Mouse (Mus musculus) lung, postnatal 36 days (tissue): Measurements from ENCODE around the gene Tmed10.

Experiments used
- DNase-seq: peaks from one replicate; pipeline ENCODE4 v3.0.0; 2022; ENCODE audit warnings: mixed read lengths

Tmed10 gene

DNA sequence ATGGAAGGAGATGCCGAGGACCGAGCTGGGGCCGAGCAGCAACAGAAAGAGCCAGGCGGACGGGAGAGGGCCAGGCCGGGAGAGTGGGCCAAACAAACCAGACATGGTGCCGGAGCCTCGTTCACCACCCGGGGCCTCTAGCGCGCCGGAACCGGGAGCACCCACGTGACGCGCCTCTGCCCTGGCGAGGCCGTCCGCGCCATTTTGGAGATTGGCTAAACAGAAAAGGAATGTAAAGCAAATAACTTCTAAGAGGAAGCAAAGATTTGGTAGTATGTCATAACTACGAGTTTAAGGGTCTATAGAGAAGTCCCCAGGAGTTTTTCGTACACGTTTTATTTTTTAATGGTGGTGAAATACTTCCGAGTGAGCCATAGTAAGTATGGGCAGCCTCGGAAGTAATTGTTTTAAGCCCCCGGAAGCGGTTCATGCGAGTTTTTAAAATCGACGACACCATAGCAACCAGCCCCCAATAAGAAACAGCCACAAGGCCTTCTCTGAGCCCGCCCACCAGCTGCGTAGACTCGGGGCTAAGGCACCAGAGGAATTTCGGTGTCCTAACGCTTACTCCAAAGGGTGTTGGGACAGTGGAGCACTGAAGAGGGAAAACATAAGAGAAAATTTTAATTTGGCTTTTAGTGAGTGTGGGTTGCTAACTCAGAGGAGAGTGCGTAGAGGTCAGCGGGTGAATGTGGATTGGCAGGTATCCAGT, at the start of gene Tmed10:
Gene Tmed10, minus strand, starts transcription at position 287 of the 712 bp plus-strand sequence.
- DNase-seq: peak; percentile 97

DNA sequence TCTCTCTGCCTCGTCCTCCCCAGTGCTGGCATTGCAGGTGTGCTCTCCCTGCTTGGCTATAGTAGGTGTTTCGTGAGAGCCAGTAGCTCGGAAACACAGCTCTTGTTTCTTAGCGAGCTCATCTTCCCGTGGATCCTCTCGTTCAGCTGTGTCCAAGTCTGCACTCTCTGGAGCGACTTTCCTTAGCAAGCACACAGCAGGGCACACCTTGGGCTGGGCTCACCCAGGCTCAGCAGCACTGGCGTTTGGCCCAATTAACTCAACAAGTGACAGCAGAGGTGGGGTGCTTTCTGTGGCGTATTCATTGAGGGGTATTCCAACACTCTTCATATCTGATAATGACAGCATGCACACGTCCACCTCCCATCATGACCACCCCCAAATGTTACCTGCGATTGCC, 48.6 kb upstream of the Tmed10 start:
- DNase-seq: no peak

DNA sequence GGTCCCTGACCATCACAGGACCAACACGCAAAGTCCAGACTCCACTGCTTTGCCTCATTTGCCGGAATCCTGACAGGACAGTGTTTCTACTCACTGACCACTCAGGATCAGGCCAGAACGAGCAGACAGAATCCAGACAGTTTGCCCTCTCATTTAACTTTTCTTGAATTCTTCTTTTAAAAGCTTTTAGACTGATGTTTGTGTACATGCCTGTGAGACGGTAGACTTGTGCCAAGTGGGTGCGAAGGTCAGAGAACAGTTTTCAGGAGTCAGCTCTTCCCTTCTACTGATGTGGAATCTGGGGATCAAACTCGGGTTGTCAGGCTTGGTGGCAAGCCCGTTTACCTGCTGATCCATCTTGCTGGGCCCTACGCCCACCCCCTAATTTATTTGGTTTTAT, 47.9 kb upstream of the Tmed10 start:
- no peak for DNase-seq

DNA sequence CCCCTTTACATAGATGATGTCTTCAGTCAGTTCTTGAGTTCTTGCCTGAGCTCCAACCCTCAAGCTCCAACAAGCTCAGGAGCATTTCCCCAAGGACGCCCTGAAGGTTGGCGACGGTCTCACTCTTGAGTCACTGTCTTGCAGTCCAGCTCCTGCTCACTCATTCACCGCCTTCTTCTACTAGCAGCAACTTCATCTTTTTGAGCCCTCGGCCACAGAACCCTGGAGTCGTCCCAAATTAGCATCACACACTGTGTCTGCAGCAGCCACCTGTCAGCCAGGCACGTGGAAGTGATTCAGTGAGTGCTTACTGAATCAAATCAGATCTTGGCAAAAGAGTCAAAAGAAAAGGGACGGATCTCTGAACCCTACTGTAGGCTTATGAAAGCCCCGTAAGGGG, 46.3 kb upstream of the Tmed10 start:
- DNase-seq: no peak

DNA sequence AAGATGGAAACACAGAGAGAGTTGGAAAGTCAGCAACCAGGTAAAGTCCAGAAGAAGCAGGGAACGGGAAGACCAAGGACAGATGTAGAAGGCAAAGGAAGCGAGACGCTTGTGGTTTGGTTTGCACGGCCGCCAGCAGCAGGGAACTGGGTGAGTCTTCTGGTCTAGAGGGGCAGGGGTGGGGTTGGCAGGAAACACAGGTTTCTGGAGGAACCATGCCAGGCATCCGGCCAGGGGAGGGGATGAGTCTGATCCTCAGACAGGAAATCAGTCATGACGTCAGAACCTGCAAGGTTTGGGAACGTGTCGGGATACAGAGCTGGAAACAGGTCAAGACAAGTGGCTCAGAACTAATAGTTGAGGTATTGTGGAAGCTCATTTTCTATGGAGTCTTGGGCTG, 43.2 kb upstream of the Tmed10 start:
- DNase-seq: peak; percentile 81

DNA sequence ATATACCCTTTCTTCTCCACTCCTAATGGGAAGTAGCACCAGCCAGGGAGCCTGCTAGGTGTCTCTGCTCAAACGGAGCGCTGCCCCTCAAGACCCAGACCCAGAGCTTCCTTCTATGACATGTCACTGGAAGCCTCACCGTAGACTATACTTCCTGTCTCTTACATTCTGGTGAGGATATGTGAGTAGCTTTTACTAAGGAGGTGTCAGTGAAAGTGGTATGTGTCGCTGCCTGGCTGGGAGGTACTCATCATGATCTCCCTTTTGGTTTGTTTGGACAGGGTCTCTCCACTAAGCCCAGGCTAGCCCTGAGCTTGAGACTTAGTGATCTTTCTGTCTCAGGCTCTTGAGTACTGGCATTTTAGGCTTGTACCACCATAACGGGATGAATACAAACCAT, 41.7 kb upstream of the Tmed10 start:
- no peak for DNase-seq

DNA sequence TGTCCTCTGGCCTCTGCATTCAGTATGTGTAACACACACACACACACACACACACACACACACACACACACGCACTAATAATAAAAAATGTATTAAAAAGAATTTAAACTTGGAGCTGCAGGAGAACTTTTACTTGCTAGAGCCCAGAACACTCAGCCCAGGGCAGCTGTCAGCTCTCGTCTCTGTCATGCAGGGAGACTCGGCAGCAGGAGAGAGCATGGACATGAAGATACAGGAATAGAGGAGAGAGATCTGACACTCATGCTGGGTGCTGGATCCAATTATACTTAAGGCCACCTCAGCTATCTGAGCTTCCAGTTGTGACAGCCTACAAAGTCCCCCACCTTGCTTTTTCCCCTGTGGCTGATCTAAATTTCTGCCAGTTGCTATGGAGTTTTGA, 41.2 kb upstream of the Tmed10 start:
- no peak for DNase-seq

DNA sequence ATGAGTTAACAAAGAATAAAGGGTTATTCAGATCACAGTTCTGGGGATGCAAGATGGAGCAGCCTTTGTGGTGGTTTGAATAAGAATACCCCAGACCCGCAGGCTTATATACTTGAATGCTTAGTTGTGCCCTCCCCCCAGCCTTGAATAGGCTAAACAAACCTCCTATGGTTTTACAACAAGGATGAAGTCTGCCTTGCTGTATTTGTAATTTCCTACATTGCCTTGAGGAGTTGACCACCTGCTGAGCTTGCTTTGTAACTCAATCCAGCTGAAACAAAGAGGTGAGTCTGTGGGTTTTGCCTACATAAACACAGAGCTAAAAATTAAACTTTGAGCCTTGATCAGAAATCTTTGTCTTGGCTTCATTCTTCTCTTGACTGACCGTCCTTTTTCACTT, 36.5 kb upstream of the Tmed10 start:
- DNase-seq: no peak

DNA sequence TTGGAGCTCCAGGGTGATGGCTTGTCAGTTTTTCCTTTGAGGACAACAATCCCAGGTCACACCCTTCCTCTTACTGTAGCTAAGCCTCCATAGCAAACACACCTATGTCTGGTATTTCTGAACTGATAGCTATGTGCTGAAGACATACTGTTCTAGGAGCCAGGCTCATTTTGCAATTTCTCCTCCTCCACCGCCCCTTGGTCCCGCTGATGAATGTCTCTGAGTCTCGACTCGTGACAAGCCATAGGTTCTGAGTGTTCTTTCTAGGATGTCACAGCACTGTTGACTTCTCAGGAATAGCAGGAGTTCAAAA, 23.3 kb upstream of the Tmed10 start:
- peak; percentile 81 for DNase-seq

DNA sequence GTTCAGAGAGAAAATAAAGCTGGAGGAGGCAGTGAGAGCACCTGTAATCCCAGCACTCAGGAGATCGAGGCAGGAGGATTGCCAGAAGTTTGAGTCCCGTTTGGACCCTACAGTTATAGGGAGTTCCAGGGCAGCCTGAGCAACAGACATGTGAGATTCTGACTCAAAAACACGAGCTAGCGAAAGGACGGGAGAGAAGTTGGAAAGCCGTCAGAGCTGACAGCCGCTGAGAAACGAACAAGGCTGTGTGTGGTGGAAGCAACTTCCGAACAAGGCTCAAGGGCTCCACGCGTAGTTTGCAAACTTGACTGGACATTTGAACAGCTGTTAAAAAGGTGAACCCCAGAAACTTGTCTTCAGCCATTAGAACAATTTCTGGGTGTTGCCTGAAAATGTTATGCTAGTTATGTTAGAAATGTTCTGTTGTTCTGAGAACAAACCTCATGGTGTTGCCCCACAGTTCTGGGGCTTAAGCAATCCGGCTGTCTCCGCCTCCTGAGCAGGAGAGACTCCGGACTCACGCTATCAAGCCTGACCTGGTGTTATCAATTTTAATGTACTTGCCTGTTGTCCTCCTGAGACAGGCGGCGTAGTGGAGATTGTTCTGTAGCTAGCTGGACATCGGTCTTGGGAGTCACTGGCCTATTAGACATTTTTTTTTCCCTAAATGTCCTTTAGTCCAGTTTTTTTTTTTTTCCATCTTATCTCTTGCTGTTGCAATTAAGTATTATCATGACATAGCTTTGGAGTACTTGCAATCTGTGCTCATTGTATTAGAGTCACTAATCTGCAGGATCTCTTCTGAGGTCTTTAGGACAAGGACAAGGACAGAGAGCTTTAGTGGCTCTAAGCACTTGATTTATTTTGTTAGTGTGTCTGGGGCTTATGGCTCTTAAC, 22.7 kb upstream of the Tmed10 start:
- peak; percentile 89 for DNase-seq

DNA sequence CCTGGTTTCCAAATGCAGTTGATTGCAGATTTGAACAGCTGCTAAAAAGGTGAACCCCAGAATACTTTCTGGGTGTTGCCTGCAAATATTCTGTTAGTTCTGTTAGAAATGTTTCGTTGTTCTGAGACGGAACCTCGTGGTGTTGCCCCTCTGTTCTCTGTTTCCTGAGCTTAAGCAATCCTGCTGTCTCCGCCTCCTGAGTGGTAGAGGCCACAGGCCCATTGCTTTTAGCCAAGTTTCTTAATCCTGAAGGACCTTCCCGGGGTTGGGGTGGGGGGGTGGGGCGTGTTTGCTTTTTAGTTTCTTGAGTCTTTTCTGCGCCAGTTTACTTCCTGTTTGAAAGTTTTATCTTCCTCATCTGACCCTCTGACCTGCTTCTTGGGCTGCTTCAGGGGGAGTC, 19.3 kb upstream of the Tmed10 start:
- DNase-seq: peak; percentile 83

DNA sequence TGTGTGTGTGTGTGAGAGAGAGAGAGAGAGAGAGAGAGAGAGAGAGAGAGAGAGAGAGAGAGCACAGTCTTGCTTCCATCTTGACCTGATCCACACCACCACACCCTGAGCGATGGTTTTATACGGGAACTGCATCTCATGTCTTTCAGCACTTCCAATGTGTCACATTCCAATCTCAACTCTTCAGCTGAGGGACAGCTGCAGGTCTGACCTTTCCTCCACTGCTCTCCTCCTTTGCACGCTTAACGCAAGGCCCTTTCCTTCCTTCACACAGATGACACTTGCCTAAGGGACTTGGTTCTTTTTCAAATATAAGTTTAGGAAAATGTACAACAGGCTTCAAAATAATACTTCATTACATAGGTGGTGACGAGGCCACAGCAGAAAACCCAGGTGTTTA, 18.9 kb upstream of the Tmed10 start:
- DNase-seq: no peak

DNA sequence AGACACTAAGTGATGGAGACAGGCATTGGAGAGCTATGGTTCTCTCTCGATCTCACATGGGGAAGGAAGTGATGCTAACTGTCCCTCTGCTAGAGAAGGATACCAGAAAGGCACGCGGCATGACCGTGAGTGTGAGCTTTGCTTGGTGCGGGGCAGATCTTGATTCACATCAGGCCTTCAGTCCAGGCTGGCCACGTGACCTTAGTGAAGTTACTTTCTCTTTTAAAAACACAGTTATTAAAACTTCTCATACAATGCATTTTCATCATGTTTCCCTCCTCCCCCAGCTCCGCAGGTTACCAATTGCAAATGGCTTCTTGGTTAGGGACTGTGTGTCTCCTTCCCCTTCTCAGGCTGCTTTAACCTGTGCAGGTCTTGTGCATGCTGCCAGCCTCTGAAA, 16.5 kb upstream of the Tmed10 start:
- no peak for DNase-seq

DNA sequence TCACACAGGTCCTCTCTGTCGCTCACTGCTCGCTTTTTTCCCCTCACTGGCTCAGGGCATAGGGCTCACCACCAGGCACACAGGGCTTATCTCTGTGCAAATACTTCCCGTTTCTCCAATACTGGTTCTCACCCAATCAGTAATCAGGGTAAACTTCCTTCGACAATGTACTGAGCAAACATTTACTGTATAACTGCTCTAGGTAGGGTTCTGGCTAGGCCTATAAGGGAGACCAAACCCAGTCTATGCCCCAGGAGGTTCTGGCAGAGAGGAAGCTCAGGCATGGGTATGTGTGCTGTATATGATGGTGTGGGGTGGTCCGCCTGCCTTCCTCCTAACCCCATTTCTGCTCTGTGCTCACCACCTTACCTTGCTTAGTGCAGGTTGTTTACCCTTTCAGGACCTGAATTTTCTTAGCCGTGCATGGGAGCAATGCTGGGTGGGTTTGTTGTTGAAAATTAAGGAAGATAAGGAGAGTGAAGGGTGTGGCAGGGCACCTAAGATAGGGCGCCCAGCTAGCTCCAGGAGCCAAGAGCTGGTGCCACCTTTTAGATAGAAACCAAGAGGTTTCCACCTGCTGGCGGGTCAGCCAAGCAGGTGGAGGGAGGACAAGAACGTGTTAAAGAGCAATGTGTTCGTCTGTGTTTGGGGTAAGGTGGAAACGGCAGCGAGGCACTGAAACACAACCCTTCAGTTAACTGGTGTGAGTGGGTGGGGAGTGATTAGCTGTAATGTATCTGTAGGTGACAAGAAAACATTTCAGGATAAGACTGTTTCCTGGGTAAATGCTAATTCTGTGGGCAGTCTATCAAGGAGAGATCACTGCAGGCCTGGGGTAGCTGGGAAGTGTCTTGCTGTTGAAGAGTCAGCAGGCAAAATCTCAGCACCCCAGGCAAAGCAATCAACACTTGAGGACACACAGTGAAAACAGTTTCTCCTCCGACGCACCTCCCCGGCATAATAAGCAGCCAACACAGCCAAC, 14.8 kb upstream of the Tmed10 start:
- peak; percentile 53 for DNase-seq

DNA sequence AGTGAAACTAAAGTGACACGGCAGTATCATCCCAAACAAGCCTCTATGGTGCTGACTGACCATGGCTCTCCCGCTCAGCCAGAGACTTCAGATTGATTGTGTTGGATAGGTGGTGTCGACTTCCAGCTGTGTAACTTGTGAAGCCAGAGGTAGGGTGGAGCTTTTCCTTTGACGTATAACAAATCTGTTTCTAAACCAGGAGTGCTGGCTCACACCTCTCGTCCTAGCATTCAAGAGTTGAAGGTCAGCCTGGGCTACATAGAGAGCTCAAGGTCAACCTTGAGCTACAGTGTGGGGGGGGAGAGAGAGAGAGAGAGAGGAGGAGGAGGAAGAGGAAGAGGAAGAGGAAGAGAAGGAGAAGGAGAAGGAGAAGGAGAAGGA, 11.3 kb upstream of the Tmed10 start:
- no peak for DNase-seq

DNA sequence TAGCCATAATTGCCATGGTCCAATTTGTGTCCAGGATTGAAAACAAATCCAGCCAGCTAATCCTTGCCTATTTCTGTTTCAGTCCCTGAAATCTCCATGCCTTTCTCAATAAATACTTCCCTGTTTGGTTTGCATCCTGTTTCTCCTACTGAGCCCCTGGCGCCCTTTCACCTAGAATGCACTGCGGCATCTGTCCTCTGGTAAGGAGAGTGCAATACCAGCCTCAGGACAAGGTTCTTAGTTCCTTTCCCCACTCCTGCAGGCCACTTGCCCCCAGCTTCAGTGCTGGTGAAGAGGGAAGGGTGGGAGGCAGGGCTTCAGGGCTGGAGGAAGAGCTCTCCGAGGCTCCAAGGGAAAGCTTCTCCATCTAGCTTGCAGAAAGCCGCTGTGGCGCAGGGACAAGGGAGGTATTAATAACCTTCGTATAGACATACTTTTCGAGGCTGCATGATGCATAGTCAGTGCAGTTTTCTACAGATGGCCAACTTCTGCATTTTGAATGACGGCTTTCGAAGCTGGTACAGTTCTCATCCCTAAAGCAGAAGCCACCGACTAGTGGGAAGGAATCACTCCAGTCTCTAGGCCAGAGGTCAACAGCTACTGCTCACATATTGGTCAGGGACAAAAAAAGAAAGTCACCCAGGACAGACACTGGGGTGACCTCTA, 10.8 kb upstream of the Tmed10 start:
- DNase-seq: peak; percentile 61

DNA sequence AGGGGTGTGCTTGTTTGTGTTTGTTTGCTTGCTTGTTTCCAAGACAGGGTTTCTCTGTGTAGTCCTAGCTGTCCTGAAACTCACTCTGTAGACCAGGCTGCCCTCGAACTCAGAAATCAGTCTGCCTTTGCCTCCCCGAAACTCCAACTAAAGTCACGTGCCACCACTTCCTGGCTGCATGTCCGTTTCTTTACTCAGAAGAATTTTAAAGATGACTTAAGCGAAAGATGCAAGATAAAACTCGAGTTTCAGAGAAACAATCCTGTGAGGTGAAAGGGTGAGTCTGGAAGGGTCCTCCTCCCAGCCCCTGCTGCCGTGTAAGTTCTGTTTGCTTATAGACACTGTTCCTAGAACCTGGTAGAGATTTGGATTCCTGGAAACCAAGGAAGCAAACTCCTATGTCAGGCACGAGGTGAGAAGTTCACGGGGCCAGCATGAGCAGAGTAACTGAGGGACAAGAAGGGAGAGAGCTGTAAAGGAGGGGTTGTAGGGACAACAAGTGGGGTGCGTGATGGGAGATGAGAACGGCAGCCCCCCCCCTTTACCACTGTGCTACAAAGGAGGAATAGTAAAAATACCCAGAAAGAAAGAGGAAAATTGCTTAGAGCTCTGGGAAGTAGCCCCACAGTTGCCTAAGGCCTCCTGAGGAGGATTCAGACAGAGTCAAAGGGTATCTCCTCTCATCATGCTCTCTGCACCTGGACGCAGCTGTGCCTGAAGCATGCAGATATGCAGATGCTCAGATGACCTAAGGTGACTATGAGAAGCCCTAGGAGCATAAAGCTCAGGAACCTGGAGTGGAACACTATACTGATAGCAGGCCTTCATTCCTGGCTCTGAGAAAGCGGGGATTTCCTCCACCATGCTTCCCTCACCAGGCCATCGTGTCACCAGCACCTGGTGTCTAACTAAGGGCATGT, 8.4 kb upstream of the Tmed10 start:
- DNase-seq: no peak

DNA sequence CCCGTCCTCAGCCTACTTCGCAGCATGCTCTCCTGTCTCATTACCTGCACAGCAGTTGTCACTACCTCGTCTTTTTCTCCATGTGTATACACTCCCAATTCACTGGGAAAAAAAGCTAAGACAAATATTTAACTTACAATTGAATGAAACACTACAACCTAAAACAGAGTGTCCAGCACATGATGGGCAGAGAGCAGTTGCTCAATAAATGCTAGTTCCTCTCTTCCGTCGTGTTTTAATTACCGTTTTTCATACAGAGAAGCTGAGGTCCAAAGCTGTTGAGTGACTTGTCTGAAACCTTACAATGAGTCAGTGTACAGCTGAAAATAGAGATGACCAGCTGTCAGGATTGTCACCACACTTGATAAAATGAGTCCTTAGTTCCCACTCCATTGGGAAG, 6.9 kb upstream of the Tmed10 start:
- DNase-seq: peak; percentile 53

DNA sequence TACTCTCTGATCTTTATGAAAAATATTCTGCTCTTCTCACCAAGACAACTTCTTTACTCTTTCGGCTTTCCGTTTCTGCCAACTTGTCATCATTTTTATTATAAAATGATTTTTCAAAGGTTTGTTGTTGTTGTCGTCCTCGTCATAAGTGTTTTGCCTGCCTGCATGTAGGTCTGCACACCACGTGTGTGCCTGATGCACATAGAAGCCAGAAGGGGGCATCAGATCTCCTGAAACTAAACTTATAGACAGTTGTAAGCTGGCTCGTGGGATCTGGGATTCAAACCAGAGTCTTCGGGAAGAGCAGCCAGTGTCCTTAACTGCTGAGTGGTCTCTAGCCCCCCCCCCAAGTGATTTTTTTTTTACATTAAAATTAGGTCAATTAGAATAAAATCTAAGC, 6.3 kb upstream of the Tmed10 start:
- DNase-seq: peak; percentile 52

DNA sequence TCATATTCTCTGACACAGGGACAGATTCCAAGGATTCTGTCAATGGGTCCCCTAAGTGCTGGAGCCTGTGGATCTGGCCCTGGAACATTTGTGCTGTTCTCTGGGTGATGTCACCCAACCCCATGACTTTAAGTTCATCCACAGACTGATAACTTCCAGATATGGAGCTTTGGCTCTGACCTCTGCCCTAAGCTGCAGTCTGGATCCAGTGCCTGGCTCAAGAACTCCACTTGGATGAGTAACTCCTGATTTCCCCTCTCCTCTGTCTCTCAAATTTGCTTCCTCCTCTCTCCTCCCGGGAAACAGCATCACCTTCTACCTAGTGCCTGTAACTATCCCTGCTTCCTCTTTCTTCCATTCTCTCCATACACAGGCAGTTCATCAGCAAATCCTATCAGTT, 5.7 kb upstream of the Tmed10 start:
- no peak for DNase-seq

DNA sequence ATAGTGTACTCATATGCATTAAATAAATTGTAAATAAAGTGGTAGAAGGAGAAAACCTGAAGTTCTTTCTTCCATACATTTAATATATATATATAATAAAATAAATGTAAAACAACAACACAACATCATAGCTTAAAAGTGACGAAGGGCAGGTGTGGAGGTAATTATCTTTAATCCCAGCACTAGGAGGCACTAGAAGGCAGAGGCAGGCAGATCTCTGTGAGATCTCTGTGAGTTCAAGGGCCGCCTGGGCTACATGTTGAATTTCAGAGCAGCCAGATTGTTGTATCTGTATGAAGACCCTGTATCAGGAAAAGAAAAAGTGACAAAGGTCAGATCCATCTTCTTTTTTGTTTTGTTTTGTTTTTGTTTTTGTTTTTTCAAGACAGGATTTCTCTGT, 3.6 kb upstream of the Tmed10 start:
- DNase-seq: no peak
